Mouse (Mus musculus) limb, embryonic 14.5 days (tissue): ENCODE results near the gene Gm20747. TPM values are rescaled to one million over a fixed set of nuclear protein-coding genes. Genes with fewer than 3 reads are reported as not detected.
"Not testable (repeated sequence)": the region's sequence is repeated elsewhere in the genome, so short reads cannot be mapped to it uniquely, and the experiment has no call there.

Experiments used
- ATAC-seq: fragments of 200-750 bp; cut with Nextera tagmentation; 2 replicates; pipeline ENCODE4 v1.8.0; 2017; ENCODE audit warnings: low read depth, moderate number of reproducible peaks, moderate TSS enrichment; ENCODE audit not compliant: low FRiP score
- DNase-seq: peaks from one replicate; pipeline ENCODE4 v3.0.0-alpha.2; 2015; ENCODE audit warnings: low spot score
- H3K27ac ChIP-seq: fragments of 300-500 bp; sonication (generic); replicated peaks from 2 replicates; pipeline ENCODE4 v1.5.1; 2014; ENCODE audit warnings: low read depth, mild to moderate bottlenecking, low read length, moderate library complexity, mixed read lengths
- H3K27me3 ChIP-seq: fragments of 300-500 bp; sonication (generic); 2 replicates; pipeline ENCODE4 v1.6.1; 2014; ENCODE audit warnings: low read length, mixed read lengths; ENCODE audit not compliant: control insufficient read depth, insufficient read depth
- H3K36me3 ChIP-seq: fragments of 300-500 bp; sonication (generic); 2 replicates; pipeline ENCODE4 v1.6.1; 2014; ENCODE audit warnings: mild to moderate bottlenecking, low read length, moderate library complexity, mixed read lengths; ENCODE audit not compliant: control insufficient read depth, insufficient read depth
- H3K4me1 ChIP-seq: fragments of 300-500 bp; sonication (generic); 2 replicates; pipeline ENCODE4 v1.6.1; 2014; ENCODE audit warnings: antibody characterized with exemption, low read length, mixed read lengths; ENCODE audit not compliant: control insufficient read depth, insufficient read depth
- H3K4me2 ChIP-seq: fragments of 300-500 bp; sonication (generic); replicated peaks from 2 replicates; pipeline ENCODE4 v1.6.1; 2014; ENCODE audit warnings: low read depth, mild to moderate bottlenecking, low read length, moderate library complexity; ENCODE audit not compliant: severe bottlenecking
- H3K4me3 ChIP-seq: fragments of 300-500 bp; sonication (generic); replicated peaks from 2 replicates; pipeline ENCODE4 v1.5.1; 2014; ENCODE audit warnings: low read length
- H3K9ac ChIP-seq: fragments of 300-500 bp; sonication (generic); 2 replicates; pipeline ENCODE4 v1.6.1; 2014; ENCODE audit warnings: mild to moderate bottlenecking, low read depth, low read length, moderate library complexity; ENCODE audit not compliant: severe bottlenecking
- H3K9me3 ChIP-seq: fragments of 300-500 bp; sonication (generic); 2 replicates; pipeline ENCODE4 v1.6.1; 2016; ENCODE audit warnings: low read length; ENCODE audit not compliant: control insufficient read depth
- WGBS: fragments of 180-500 bp; shearing (Covaris S2); extraction: QIAGEN DNeasy Blood & Tissue Kit; methylation state at CpG from one replicate; pipeline ENCODE4 v1.1.7; 2014; 5-methylcytosine and 5-hydroxymethylcytosine counted together
- polyA plus RNA-seq, 2 experiments: library from polyadenylated mRNA; depleted of rRNA in 1 of 2; stranded (reverse) in 1 of 2; unstranded in 1 of 2; fragments of >200 nt; fragmentation: Nextera tagmentation in 1 of 2; extraction: Ambion mirVana in 1 of 2; gene quantifications; 2 replicates each; pipeline versions ENCODE4 v1.2.1 to v1.2.3; 2012 to 2014

Gene Gm20747
- polyA plus RNA-seq (2012; rRNA removed) = not detected in 2 replicates
- polyA plus RNA-seq (2014; fragmentation: Nextera tagmentation; extraction: Ambion mirVana) = not detected in 2 replicates

DNA sequence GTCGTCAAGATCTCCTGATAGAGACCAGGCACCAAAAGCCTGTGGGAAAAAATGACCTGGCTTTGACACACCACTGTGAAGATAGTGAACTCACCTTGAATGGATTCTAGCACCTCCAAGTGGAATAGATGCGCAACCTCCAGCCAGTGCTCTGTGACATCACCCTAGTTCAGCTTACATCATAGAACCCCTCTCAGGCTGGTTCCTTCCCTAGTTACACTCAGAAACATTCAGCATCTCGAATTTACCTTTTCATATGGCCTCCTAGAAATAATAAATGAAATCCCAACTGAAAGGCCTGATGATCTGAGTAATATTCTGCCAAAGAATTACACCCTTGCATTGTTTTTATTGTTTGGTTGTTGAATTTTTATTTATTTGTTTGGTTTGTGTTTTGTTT, at the start of gene Gm20747:
Gene Gm20747, minus strand, starts transcription at position 101 of the 400 bp plus-strand sequence.
- whole genome bisulfite sequencing = no CpG with 5 or more reads among the region's 3 CpGs
- H3K9ac ChIP-seq, H3K27me3 ChIP-seq, H3K4me2 ChIP-seq, ATAC-seq, H3K4me1 ChIP-seq, H3K9me3 ChIP-seq, H3K27ac ChIP-seq, H3K4me3 ChIP-seq, DNase-seq, H3K36me3 ChIP-seq: not testable (repeated sequence)
